Mouse (Mus musculus) G1E-ER4 (cell line): ENCODE measurements around the gene Me3. TPM values are rescaled to one million over a fixed set of nuclear protein-coding genes. Genes with fewer than 3 reads are reported as not detected.

Source experiments
- GATA1 ChIP-seq: IDR thresholded peaks from one replicate; pipeline ENCODE4 v1.8.0; 2012; ENCODE audit warnings: low read length, inconsistent platforms
- polyA plus RNA-seq: library from polyadenylated mRNA; stranded (reverse); fragments of >175 nt; gene quantifications from 2 replicates; pipeline ENCODE4 v1.2.3, GENCODE M21; 2012

The Me3 gene
- polyA plus RNA-seq, 1 experiment, result not detected

DNA sequence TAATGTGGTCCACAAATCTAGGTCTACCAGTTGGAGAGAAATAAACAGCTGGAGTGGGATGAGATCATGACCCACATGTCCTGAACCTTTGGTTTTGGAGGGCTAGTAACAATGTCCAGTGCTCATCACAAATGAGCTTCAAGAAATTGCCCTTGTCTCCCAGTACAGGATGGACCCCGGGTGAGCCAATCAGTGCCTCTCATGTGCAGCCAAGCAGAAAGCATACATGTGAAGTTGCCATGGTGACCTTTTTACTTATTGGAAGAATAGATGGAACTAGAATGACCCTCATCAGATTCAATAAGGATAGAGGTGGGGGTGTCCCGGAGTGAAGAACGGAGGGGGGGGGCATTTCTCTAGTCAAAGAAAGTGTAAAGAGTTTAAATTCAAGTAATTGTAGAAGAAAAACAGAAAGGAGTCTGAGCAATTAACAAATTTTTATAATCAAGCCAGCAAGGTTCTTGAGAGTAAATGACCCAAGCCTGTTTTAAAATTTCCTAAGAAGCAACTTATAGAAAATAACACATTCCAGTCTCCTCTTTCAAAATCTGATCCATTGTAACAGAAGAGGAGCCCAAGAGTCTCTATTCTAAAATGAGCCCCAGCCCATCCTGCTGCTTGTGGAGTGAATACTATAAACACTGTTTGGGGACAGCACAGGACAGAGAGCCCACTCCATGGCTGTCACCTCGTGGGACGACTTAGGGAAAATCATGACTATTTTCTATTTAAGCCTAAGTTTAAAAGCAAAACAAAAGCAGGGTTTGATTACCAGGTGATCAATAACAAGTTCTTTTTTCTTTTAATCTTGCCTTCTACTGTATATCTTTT lies 134.7 kb downstream of the Me3 start:
- TF ChIP-seq GATA1, result no peak

DNA sequence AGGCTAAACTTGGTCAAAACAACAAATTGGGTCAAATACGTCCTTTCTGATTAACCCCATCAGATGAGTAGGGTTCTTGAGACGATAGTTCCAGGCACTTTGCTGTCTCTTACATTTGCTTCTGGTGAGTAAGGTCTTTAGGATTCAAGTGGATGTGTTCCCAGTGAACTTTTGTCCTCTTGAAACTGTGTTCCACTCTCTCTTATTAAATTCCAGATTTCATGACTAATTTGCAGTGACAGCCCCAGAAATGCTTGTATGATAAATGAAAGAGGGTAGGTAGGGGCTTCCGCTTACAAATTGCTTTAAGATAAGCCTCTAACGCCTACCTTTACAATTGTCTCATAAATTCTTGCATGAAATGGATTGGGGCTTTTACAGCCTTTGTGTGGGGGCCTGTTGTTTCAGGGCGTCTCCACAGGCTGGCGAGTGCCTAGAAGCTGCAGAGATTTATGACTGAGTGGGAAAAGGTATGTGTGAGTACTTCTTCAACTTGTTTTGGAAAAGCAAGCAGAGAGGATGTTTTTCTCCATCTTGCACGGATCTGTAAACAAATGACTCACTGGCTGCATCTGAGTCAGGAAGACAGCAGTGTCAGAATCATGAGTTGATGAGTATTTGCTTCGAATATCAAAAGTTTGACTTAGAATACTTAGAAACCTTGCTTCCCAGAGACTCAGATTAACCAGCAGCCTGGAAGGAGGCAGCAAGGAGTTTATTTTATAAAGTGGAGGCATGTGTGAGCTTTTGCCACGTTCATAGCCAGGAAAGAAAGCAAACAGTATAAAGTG lies 137.1 kb downstream of the Me3 start:
- TF ChIP-seq GATA1, result no peak

DNA sequence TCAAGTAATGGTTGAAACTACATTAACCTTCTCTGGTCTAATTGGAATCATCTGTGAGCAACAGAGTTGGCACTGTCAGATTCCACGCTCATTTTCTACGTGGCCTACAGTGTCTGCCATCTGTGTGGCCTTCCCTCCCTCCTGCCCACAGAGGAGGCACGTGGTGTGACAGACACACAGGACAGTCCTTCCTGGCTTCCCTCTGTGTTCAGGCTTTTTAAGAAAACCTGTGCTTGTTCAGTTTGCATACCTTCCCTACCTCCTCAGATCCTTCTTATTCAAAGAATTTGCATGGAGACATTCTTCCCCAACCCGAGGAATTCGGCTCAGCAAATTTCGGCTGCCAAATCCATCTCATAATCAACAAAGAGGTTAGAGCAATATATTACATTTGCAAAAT lies 137.8 kb downstream of the Me3 start:
- no peak for TF ChIP-seq GATA1

DNA sequence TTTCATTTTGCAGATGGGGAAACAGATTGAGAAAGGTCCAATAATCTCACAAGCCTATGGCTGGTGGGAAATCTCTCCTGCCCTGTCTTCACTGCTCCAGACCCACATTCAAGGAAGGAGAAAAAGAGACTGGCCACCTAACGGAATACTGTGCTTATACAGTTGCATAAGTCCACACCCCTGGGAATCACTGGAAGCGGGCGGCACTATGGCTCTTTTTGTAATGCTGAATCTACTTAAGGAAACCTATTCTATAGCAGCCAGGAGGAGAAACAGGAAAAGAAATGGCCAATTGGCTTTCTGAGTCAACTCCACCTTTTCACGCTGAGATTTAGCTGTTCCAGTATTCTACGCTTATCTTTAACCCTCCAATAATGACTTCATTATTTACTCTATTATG lies 140.7 kb downstream of the Me3 start:
- no peak for TF ChIP-seq GATA1

DNA sequence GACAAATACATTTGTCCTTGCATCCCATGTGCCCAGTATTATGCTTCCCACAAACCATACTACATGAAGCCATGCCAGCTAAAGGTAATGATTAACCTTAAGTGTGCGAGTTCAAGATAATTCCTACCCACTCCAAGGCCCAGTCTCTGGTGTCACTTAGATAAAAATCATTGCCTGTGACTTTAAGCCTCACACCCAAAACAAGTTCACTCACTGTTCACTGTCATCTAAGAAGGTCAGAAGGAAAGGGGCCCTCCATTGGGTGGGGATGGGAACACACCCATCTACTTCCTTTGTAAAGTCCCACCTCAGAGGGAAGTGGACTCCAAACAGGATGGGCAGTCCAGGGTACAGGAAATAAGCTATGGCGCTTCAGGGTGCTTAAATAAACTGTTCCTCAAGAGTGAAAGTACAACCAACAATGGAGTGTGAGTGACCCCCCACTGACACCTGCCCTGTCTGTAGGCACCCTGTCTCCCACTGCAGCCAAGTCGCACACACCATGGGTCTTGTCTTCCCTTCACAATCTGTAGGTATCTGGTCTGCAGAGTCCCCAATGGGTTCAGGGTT lies 141.2 kb downstream of the Me3 start:
- no peak for TF ChIP-seq GATA1

DNA sequence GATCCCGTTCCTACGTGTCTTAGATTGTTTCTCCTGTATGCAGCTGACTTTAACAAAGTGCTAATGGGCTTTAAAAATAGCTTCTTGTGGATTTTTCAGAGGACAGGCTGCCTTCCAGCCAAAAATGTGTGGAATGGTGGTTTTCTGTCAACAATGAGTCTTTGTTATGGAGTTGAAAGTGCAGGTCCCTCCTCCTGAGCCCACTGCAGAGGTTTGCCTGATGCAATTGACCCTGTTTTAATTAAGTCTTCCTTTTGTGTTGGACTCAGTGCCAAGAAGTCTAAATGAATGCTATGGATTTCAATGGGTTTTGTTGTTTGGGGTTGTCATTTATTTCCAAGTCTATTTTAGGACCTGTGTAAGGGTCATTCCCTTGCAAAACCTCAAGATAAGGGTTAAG lies 141.7 kb downstream of the Me3 start:
- TF ChIP-seq GATA1, result no peak

DNA sequence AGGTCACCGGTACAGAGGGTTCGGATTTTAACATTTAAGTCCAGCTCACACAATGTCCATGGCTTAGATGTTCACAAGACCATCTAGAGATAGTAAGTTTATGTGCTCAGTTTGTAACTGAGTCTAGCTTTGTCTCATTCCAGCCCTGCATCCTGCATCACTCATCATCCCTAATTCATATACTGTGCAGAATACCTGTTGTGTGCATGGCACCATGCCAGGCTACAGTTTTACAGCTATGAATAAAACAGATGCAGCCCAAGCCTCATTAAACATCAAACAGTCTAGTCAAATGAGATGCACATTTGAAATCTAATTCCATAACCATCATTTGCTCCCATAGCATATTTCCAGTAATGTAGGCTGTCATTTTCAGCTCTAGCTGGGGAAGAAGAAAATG lies 143.7 kb downstream of the Me3 start:
- TF ChIP-seq GATA1, result no peak

DNA sequence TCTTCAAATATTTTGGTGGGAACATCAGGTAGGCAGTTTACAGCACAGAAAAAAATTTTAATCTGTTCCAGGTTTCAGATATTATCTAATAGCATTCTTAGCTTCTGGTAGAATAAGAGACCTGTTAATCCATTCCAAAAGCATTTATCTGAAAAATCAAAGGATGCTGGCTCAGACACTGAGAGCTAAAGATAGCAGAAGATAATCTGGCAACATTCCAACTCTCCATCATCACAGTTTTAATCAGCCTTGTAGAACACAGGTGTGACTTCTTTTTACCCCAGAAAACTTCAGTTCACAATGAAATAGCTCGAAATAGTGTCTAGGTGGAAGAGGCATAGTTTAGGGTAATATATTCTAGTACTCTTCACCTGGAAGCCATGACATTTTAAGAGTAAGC lies 149.2 kb downstream of the Me3 start:
- TF ChIP-seq GATA1, result no peak

DNA sequence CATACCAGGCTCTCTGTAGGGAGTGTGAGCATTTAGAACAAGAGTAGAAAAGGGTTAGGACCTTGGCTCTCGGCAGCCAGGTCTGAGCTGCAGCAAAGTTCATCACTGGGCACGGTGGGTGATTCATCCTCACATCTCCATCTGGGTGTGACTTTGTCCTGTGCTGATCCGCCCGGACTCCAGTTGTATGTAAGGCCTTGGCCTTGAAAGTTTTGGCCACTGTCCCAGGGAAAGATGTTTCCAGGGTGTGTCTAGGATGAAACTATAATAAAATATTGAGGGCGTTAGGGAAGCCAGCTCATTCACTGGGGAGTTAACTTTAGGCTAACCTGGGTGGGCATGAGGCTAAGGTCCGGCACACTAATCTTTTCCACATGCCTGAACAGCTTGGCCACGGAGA lies 155.5 kb downstream of the Me3 start:
- no peak for TF ChIP-seq GATA1

DNA sequence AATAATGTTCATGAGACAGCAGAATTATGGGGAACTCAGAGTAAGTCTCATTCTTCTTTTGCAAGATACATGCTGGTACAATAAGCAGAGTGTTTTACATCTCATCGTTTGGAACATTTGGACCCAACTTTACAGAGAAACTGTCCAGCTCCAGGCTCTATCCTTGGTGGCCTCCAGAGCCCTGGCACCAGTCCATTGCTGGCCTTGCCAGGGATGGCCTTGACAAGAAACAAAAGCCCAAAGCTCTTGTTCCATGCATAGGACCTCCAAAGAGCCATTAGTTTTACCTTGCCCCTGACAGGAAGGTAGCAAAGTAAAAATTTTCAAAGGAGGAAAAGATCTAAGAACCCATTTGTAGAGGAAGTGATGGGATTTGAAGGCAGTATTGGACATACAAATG lies 160.4 kb downstream of the Me3 start:
- no peak for TF ChIP-seq GATA1

DNA sequence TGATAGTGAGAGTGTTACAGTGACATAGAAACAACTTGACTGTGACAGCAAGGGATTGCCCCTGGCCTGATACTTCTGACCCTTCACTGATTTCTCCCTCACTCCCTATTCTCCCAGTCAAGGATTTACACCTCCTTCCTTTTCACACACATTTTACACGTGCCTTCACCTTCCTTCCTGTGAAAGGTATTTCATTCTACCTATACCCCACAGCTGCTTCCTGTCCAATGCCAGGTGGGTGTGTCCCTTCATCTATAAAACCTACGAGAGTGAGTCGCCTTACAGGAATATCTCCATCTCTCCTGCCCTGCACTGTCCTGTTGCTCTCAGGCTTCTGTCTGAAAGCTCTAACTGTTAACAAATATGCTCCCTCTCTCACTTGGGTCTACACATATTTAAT lies 163.2 kb downstream of the Me3 start:
- TF ChIP-seq GATA1, result no peak

DNA sequence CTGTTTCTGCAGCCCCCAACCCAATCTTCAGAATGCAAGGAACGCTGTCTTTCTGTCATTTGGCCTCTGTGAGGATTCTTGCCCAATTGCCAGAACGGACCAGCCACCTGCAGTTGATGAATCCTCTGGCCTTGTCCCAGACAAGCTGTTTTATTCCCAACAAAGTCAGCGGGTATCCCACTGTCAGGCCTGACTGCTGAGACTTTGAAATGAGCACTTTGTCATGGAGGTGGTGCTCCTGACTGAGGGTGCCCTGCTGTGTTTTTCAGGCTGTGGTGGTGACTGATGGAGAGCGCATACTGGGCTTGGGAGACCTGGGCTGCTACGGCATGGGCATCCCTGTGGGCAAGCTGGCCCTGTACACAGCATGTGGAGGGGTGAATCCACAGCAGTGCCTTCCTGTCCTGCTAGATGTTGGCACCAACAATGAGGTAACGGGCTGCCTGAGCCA lies 164.2 kb downstream of the Me3 start:
- no peak for TF ChIP-seq GATA1

DNA sequence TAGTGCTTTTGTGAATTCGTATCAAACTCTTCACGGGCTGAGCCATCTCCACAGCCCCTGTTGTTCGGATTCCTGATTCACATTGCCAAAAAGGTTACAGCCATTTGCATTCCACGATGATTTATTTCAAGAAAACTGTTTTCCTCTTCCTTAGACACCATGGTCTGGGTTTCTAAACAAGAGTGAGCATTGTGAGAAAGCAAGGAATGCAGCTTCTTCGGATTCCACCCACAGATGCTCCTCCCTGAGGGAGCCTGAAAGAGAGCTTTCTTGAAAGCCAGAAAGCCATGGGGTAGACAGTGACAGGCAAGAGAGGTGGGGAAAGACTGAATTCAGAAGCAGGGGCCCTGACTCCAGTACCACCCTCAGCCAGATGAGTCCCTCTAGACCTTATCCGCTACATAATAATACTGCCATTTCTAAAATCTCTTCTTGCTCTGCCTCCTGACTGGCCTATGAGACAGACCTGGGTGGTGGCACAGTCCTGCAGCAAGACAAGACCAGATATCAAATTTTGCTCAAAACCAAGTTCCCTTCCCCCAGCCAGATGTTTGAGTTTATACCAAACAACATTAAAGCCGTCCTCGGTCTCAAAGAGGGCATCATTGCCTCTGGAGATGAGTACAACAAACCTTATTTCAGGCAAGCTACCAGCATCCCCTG lies 166.3 kb downstream of the Me3 start:
- TF ChIP-seq GATA1, result no peak

DNA sequence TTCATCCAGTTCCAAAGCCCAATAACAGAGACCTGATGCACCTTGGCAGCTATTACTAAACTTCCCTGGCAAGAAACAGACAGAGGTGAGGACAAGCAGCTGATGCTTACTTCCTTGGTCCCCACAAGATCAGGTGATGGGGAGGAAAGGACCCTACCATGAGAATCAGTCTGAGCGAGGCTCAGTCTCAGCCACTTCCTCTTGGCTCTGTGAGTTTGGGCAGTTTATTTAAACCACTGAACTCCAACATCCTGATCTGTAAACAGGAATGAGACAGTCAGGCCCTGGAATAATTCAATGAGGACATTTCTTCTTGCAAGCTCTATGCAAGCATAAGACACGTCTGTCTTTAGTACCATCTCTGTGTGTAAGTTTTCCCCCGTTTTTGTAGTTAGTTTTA lies 170.3 kb downstream of the Me3 start:
- TF ChIP-seq GATA1, result no peak

DNA sequence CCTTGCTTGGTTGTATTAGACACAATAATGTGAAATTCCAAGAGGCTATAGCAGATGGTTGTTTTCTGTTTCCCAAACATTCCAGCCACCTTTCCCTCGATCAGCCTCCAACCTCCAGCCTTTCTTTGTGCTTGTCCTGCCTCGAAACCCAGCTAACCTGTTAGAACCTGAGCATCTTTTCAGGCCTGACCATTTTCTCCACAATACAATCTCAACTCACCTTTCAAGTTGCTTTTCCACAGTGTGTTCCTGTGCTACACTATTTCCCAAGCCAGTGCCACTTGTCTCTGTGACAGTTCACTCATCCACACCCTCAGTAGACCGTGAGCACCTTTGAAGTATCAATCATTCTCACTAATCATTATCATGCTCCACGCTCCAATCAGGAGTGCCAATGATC lies 171.8 kb downstream of the Me3 start:
- TF ChIP-seq GATA1, result no peak

DNA sequence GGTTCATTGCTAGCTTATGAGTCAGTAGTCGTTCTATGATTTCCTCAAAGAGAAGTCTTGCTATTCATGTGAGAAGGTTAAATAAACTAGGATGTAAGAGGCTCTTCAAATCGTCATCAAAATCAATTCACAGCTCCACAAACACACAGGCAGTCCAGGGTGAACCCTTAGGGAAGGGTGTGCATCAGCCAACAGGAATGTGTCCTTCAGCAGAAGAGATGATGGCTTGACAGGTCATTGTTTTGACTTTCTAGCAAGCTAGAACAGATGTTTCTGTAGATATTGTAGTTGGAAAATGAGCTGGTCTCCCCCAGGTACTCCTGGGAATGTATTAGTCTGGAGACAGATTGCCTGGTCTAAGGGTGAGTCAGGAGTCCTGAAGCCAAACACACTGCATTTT lies 177.2 kb downstream of the Me3 start:
- TF ChIP-seq GATA1, result no peak

DNA sequence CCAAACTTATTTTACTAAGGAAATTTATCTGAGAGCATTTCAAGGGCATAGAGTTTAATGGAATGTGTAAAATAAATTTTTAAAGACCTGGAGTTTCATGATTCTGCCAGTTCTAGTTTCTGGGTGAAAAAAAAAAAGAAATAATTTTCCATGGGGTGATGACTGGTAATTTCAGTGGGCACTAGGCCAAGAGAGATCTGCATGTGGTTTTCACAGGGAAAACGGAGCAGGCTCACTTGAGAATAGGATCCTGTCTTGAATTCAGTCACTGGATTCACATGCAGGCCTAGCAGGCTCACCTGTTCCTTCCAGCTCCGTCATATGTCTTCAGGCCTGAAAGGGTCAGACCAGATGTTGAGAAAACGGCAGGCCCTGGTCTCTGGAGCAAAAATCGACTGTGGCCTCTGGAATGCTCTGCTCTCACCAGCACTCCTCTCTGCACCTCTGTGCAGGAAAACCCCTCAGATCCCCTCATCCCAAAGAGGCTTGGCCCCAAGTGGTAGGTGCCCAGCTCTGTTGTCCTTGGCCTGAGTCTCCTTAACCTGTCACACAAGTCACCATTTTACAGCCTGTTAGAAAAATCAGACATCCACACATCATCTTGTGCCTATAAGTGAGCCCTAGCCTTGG lies 196.4 kb downstream of the Me3 start:
- TF ChIP-seq GATA1, result no peak
